Mouse (Mus musculus): ENCODE results near the gene Dhps.
A peak's percentile ranks its signal among the peaks of the same experiment; 100 is the strongest.

The Dhps gene

DNA sequence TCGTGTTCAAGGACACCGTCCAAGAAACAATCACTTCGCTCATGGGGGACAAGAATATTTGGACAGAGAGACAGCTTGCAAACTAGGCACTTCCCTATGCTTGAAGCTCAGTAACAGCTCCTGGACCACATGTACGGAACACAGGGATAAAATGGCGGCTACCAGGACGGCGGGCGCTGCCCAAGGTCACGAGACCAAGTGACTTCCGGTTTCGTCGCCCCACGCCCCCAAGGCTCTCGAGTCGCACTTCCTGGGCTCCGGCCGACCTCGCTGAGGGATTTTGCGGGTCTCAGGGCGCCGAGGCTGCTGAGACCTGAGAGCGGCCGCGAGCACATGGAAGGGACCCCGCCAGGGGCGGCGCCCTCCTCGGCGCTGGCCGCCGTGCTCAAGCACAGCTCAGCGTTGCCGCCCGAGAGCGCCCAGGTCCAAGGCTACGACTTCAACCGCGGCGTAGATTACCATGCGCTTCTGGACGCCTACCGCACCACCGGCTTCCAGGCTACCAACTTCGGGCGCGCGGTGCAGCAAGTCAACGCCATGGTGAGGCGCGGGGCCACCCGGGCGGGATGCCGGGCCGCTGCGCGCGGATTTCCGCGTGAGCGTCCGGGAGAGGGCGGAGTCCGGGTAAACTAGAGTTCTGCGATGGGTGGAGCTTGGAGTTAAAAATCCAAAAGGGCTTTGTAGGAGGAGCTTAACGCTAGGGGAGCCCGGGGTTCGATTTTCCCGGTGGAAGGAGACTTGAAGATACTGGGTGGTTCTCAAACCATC, at the start of gene Dhps:
TSS of gene Dhps (plus strand) at position 244 of the 768 bp plus-strand sequence.
- DNase-seq = peak; percentile 96

- DNase-seq = no peak
Measured at GRCm38 (mm10) chr8:85023846-85024245, 47.7 kb upstream of the Dhps start.

DNA sequence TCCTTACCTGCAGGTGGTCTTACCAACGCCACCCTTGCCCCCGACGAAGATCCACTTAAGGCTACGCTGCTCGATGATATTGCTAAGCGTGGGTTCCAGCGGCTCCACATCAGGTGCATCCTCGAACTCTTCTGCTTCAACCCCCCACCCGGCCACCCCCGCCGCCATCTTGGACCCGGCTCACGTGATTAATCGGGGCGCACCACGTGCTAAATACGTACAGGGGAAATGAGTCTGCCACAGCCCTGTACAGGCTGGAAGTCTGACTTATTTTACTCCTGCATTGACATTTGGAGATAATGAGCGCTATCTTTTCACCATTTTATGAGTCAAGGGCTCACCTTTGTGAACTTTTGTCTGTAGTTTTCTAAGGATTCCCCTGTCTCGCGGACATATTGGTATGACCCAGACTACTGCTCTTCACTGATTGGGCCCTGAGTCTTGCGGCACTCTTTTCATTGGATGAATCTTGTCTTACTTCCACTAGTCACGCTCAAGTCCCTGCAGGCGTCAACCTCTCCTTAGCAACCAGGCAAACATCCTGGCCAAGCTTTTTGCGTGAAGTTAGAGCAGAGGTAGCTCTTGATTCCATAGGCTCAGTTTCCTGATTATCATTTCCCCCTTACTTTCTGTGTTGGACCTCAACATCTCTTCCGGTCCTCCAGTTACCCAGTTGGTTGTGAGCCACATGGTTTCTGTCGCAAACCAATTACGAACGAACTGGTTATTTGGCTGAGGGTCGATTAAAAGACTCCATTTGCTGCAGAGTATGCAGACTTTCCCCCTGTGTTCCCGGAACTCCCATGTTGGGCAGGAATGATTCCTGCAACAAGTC, 46.2 kb upstream of the Dhps start, which contains the start of gene Asna1:
TSS of gene Asna1 (minus strand) at position 184 of the 835 bp plus-strand sequence.
- DNase-seq = peak; percentile 95

DNA sequence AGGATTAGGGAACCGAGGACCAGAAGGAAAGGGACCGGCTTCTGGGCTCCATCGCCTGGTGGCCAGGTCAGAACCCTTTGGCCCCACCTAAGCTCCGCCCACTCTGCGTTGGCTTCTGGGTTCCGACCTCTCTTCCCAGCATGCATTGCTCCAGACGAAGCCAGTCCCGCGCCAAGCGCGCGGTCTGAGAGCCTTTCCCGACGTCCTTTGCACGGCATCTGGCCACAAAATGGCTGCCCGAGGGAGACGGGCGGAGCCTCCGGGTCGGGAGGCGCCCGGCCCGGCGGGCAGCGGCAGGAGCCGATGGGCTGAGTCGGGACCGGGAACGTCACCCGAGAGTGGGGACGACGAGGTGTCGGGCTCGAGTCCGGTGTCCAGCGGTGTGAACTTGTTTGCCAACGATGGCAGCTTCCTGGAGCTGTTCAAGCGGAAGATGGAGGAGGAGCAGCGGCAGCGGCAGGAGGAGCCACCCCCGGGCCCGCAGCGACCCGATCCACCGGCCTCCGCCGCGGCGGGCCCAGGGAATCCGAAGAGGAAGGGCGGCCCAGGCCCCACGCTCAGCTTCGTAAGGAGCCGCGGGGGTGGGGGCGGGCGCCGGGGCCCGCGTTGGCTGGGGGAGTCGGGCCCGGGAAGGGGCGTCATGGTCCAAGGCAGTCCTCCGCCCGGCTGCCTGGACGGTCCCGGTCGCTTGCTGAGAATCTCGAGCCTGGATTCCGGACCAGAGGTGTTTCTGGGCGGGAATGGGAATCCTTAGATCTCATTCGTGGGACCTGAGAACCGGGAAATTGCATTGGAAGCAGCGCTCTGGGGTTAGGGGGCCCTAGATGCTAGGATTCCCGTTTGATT, 44.7 kb upstream of the Dhps start, which contains the start of gene Trir:
TSS of gene Trir (plus strand) at position 154 of the 846 bp plus-strand sequence.
- peak; percentile 99 for DNase-seq

GRCm38 (mm10) chr8:85027516-85027855, 44.1 kb upstream of the Dhps start:
- peak; percentile 36 for DNase-seq

DNA sequence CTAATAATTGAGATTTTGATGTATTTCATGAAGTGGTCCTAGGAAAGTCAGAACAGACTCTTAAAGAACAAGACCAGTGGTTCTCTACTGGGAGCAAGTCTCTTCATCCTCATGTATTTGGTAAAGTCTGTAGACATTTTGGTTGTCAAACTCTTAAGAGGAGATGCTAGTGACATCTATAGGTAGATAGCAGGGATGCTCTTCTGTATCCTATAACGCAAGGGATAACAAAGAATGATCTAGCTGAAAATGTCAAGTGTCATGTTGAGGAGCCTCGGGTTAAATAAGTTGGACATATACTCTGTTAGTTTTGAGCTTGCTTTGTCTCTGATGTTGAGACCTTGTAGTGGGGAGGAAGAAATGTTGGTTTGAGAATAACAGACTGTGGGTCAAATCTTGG, 43.6 kb upstream of the Dhps start:
- DNase-seq = no peak

GRCm38 (mm10) chr8:85029271-85029670, 42.3 kb upstream of the Dhps start:
- no peak for DNase-seq

DNA sequence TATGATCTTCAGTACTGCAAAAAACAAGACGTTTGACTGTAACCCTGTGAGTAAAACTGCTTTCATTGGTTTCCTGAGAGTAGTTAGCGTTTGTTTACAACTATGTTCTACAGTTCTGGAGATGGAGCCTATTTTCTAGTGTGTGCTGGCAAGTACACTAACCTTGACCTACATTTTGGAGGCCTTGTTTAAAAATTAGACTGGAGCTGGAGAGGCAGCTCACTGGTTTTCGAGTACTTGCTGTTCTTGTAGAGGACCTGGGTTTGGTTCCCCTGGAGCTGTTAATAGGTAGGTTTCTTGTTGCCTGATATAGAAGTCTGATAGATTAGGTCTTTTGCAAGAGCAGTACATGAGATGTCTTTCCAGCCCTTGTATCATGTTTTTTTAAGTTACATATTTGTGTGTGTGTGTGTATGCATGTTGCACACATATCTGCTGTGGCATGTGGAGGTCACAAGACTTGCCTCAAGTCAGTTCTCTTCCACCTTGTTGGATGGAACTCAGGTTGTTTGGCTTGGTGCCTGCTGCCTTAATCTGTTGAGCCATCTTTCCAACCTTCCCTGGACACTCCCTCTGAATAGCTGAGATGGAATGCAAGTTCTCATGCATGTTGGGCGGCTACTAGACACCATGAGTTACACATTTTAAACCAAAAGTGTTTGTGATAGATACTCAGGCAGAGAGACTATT, 38.8 kb upstream of the Dhps start:
- DNase-seq = no peak

GRCm38 (mm10) chr8:85033867-85034266, 37.7 kb upstream of the Dhps start:
- no peak for DNase-seq

DNA sequence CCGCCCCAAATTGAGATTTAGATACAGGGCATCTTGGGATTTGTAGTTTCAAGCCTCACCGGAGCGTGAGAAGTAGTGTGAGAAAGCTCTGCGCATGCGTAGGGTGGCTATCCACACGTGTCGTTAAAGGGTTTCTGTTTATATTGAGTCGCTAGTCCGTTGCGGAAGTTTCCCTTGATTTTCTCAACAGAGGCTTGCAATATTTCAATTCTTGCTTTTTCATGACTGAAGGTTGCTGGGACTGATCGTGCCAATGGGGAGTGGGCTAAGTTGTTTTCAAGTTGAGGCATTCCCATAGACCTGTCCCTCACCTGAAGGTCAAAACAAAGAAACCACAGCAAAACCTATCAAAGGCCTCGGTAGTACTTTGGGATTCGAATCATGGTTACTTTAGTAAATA, 36.8 kb upstream of the Dhps start:
- peak; percentile 91 for DNase-seq

DNA sequence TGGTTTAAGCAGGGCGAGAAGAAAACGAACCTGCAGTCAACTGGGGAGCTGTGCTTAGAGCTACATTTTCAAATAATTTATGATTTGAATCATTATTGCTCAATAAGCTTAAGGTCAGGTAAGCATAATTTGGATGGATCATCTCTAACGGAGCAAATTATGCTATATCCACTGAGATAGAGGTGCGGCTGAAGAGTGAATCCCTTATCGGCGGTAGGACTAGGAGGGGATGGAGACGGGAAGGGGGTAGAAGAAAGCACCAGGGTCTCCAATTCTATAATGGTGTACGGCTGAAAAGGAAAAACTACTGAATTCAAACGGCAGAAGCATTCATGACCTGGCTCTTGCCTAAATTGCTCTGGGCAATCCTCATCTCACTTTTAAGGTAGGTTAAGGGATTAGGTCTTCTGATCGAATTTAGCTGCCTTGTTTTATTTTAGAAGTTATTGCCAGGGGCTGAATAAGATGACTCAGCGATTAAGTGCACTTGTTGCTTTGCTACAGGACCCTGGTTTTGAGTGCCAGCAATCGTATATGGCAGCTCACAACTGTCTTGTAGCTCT, 36.3 kb upstream of the Dhps start:
- DNase-seq = no peak

DNA sequence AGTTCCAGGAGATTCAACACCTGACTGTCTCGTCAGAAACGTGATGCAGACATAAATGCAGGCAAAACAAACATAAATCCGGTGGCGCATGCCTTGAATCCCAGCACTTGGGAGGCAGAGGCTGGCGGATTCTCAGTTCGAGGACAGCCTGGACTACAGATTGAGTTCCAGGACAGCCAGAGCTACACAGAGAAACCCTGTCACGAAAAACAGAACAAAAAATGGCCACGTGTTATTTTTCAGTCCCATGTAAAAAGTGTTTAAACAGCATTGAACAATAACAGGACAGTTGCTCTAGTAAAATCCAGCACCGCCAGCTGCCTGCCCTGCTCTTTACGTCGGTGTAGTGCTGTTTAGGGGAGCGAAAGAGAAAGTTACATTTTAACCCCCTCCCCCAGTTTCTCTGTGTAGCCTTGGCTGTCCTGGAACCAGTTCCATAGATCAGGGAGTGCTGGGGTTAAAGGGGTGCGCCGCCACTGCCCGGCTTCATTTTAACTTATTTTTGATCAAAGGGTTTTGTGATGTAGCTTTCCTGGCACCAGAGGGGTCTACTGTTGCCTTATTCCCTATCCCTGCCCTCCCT, 35.7 kb upstream of the Dhps start:
- peak; percentile 32 for DNase-seq

DNA sequence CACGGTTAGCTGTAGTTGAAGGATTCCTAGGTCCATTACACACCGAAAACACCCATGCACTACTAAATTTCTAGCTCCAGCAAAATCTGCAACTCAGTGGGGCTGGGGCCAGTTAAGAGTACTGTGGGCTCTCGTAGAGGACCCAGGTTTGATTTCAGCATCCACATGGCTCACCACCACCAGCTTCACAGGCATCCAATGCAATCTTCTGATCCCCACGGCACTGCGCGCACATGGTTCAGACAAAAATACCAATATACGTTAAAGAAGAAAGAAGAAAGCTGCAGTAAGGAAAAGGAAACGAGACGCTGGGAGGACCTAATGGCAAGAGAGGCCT, 35.2 kb upstream of the Dhps start:
- no peak for DNase-seq

GRCm38 (mm10) chr8:85036718-85037365, 34.7 kb upstream of the Dhps start, which contains the start of gene Tnpo2:
TSS of gene Tnpo2 (plus strand) at chr8:85036915.
- DNase-seq = peak; percentile 96

DNA sequence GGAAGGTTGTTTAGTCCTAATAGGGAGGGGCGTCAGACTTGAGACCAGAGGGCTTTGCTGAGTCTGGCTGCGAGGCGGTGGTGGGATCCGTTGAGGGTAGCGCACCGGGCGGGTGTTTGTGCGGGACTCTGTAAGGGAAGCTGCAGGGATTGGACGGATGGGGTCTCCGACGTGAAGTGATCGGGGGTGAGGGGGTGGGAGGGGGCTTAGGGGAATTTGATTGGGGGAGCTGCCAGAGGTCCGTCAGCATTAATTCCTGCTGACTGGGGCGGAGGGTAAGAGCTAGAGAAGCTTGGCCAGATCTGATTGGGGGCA, 34.2 kb upstream of the Dhps start:
- peak; percentile 81 for DNase-seq

DNA sequence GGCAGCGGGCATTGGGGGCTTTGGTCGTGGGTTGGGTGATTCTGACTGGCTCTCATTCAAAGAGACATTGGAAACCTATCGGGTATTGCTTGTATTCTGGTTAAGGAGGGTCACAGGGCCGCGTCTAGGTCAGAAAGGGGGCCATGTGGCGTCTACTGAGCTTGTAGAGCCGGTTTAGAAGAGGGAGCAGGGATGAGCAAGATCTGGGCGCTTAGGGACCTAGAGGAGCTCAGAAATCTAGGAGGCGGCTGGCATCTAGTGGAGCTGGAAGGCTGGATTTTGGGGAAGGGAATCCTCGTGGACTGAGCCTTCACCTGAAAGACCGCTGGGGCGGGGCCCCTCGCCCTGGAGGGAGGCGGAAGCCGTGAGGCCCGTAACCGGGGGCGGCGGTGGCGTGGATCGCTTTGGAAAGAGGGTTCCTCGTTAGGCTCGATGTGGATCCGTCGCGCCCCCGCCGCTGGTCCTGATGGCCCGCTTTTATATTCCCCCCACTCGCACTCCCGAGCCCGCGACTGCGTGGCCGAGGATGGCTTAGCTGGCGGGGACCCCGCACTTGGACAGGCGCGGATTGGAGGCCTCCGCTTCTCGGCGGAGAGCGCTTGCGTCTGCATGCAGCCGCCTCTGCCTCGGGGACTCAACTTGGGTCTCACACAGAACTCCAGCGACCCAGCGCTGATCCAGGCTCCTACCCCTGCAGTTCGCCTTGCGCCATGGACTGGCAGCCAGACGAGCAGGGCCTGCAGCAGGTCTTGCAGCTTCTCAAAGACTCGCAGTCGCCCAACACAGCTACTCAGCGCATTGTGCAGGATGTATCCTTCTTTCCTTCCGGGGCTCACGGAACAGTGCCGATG, 33.7 kb upstream of the Dhps start:
- peak; percentile 69 for DNase-seq

DNA sequence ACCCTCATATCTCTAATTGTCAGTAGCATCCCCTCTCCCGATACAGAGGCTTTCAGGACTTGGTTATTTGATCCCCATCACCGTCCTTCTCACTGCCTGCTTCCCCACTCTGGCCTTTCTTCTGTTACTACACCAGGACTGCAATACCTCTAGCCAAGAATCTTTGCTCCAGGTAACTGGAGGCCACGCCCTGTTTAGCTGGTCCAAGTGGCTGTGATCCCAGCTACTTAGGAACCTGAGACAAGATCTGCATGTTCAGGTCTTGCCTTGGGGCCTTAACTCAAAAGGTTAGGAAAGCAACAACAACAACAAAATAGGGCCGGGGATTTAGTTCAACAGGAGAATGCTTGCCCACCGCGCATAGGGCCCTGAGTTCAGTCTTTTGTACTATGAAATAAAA, 27.9 kb upstream of the Dhps start:
- DNase-seq = no peak

DNA sequence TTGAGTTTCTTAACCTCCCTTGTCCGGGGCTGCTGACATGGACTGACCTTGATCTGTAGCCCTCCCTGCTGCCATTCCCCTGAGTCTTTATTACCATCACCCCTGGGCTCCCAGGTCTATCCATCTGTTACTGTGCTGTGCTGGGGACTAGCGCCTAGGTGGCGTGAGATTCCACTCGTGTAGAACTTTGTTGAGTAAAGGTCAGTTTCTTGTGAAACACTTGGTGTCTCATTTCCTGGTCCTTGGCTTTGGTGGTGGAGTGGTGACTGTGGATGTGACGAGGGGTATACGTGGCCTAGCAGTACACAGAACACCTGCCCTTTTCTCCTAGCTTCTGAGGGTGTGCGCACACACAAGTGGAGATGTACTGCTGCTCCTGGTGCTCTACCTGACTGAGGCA, 14.2 kb upstream of the Dhps start:
- DNase-seq = no peak

DNA sequence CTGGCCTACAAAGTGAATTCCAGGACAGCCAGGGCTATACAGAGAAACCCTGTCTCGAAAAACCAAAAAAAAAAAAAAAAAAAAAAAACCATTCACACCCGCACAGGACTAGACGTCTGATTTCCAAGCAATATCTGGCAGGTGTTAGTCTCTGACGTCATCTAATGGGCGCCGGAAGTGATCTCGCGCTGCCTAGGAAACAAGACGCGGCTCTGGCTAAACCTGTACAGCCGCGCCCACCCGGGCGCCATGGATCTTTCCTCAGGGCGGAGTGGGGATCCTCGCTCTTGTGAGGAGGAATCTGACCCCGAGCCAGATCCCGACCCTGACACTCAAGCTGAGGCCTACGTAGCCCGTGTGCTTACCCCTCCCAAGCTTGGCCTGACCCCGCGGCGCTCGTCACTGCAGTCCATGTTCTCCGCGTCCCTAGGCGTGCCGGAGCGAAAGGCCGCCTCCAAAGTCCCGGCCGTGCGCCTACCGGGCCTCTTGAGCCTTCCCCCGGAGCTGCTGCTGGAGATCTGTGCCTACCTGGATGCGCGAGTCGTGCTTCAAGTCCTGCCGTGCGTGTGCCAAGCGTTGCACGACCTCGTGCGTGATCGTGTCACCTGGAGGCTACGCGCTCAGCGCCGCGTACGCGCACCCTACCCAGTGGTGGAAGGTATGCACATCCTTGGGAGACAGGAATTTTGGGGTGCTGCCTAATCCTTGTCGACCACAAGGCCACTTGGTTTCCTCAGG, 11.5 kb upstream of the Dhps start, which contains the start of gene Fbxw9:
TSS of gene Fbxw9 (plus strand) at position 177 of the 738 bp plus-strand sequence.
- peak; percentile 94 for DNase-seq

DNA sequence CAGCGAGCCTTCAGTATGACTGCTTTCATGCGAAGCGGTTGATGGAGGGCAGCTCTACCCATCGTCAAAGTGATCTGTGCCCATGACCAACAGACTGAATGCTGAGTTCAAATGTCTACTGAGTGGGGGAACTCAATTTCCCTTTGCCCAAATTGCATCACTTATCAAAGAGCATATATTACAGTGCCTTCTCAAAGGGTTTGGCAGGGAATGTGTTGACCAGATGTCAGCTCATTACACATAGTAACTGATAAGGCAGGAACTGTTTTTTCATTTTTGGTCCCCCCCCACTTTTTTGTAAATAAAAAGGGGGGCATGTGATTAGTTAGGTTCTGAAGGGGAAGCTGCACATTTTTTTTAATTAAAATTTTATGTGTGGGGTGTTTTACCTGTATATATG, 9.0 kb upstream of the Dhps start:
- no peak for DNase-seq
